Mouse (Mus musculus) heart, embryonic 15.5 days (tissue): ENCODE data around the gene Tsfm. TPM values are rescaled to one million over a fixed set of nuclear protein-coding genes. Genes with fewer than 3 reads are reported as not detected.
A peak's percentile ranks its signal among the peaks of the same experiment; 100 is the strongest.

Experiments
- ATAC-seq: fragments of 200-750 bp; cut with Nextera tagmentation; replicated peaks from 2 replicates; pipeline ENCODE4 v1.8.0; 2017; ENCODE audit warnings: low read depth, moderate TSS enrichment; ENCODE audit not compliant: insufficient number of reproducible peaks, insufficient read depth, low FRiP score
- H3K27ac ChIP-seq: fragments of 300-500 bp; sonication (generic); 2 replicates; pipeline ENCODE4 v1.5.1; 2015; ENCODE audit warnings: mild to moderate bottlenecking, inconsistent platforms
- H3K27me3 ChIP-seq: fragments of 300-500 bp; sonication (generic); 2 replicates; pipeline ENCODE4 v1.6.1; 2015; ENCODE audit warnings: inconsistent platforms
- H3K36me3 ChIP-seq: fragments of 300-500 bp; sonication (generic); 2 replicates; pipeline ENCODE4 v1.6.1; 2015; ENCODE audit warnings: mild to moderate bottlenecking, inconsistent platforms
- H3K4me1 ChIP-seq: fragments of 300-500 bp; sonication (generic); replicated peaks from 2 replicates; pipeline ENCODE4 v1.6.1; 2015; ENCODE audit warnings: inconsistent platforms
- H3K4me2 ChIP-seq: fragments of 300-500 bp; sonication (generic); 2 replicates; pipeline ENCODE4 v1.6.1; 2015; ENCODE audit warnings: inconsistent platforms, mild to moderate bottlenecking, moderate library complexity
- H3K4me3 ChIP-seq: fragments of 300-500 bp; sonication (generic); 2 replicates; pipeline ENCODE4 v1.5.1; 2015; ENCODE audit warnings: mild to moderate bottlenecking, inconsistent platforms
- H3K9ac ChIP-seq: fragments of 300-500 bp; sonication (generic); 2 replicates; pipeline ENCODE4 v1.6.1; 2015; ENCODE audit warnings: mild to moderate bottlenecking, inconsistent platforms
- H3K9me3 ChIP-seq: fragments of 300-500 bp; sonication (generic); replicated peaks from 2 replicates; pipeline ENCODE4 v1.6.1; 2016; ENCODE audit warnings: inconsistent platforms
- WGBS: fragments of 180-500 bp; shearing (Covaris S2); methylation state at CpG from one replicate; pipeline ENCODE4 v1.1.7; 2015; ENCODE audit warnings: mixed read lengths; 5-methylcytosine and 5-hydroxymethylcytosine counted together
- polyA plus RNA-seq: library from polyadenylated mRNA; unstranded; fragments of >200 nt; fragmentation: Nextera tagmentation; extraction: Ambion mirVana; gene quantifications from 2 replicates; pipeline ENCODE4 v1.2.1, GENCODE M21; 2015

Gene Tsfm
- polyA plus RNA-seq, 1 experiment from 2014 or later = 86.0 TPM

GRCm38 (mm10) chr10:127050119-127050474, 19.5 kb upstream of the Tsfm start:
- 0 out of 2 replicates have a peak, but pooled peaks cover under 1% of the 10 kb centered on the region for H3K36me3 ChIP-seq
- WGBS = 11% methylated on average over 10 of the region's 10 CpGs
- no peak for ATAC-seq

GRCm38 (mm10) chr10:127049395-127050118, 18.9 kb upstream of the Tsfm start:
- Histone ChIP-seq H3K9ac (no peak overlapping the region), H3K4me2 (peak overlapping the region; percentile 53), H3K27me3 (peaks cover 62% of the 10 kb centered on the region), H3K9me3 (no peaks in the 10 kb centered on the region), H3K27ac (no peak overlapping the region), H3K4me1 (peaks cover 18% of the 10 kb centered on the region), H3K4me3 (peak overlapping the region; percentile 28), H3K36me3 (peaks cover 6% of the 10 kb centered on the region; the same call in 1 of the 2 replicates)
- ATAC-seq = 0 out of 2 replicates have a peak, but pooled peaks have one; percentile 20
- WGBS = 2% methylated on average over 29 of the region's 29 CpGs

More at GRCm38 (mm10) chr10:127050119-127050474, 19.5 kb upstream of the Tsfm start:
- no peak overlapping the region for H3K9ac ChIP-seq
- no peaks in the 10 kb centered on the region for H3K9me3 ChIP-seq
- no peak overlapping the region for H3K4me3 ChIP-seq
- peaks cover 62% of the 10 kb centered on the region for H3K27me3 ChIP-seq
- peaks cover 18% of the 10 kb centered on the region for H3K4me1 ChIP-seq
- H3K27ac ChIP-seq = no peak overlapping the region
- no peak overlapping the region for H3K4me2 ChIP-seq

- Histone ChIP-seq H3K27me3 (peaks cover 62% of the 10 kb centered on the region), H3K9ac (no peak overlapping the region), H3K9me3 (no peaks in the 10 kb centered on the region), H3K4me3 (peak overlapping the region; percentile 28), H3K4me2 (peak overlapping the region; percentile 53), H3K4me1 (peaks cover 18% of the 10 kb centered on the region), H3K27ac (no peak overlapping the region), H3K36me3 (peaks cover 9% of the 10 kb centered on the region; the same call in 1 of the 2 replicates)
- ATAC-seq = no peak
- WGBS = 5% methylated on average over 35 of the region's 35 CpGs
Measured at GRCm38 (mm10) chr10:127048608-127049394, 18.2 kb upstream of the Tsfm start.

GRCm38 (mm10) chr10:127047954-127048353, 17.3 kb upstream of the Tsfm start, which contains the start of gene Cyp27b1:
TSS of gene Cyp27b1 (plus strand) at chr10:127048250.
- H3K9me3 ChIP-seq = no peaks in the 10 kb centered on the region
- H3K36me3 ChIP-seq = peaks cover 9% of the 10 kb centered on the region; the same call in 1 of the 2 replicates
- peaks cover 59% of the 10 kb centered on the region for H3K27me3 ChIP-seq
- no peak within 1 kb of the TSS for H3K27ac ChIP-seq
- peak within 1 kb of the TSS; percentile 53 for H3K4me2 ChIP-seq
- no peak for ATAC-seq
- no peak within 1 kb of the TSS for H3K9ac ChIP-seq
- H3K4me1 ChIP-seq = peaks cover 19% of the 10 kb centered on the region
- 30% methylated on average over 5 of the region's 5 CpGs for WGBS
- peak within 1 kb of the TSS; percentile 28 for H3K4me3 ChIP-seq

- no peak overlapping the region for H3K4me3 ChIP-seq
- peaks cover 15% of the 10 kb centered on the region for H3K4me1 ChIP-seq
- H3K27me3 ChIP-seq = peaks cover 29% of the 10 kb centered on the region
- peaks cover 9% of the 10 kb centered on the region; the same call in 1 of the 2 replicates for H3K36me3 ChIP-seq
- ATAC-seq = no peak
- WGBS = 86% methylated on average over 6 of the region's 6 CpGs
- no peak overlapping the region for H3K4me2 ChIP-seq
- H3K9ac ChIP-seq = no peak overlapping the region
- no peak overlapping the region for H3K27ac ChIP-seq
- no peaks in the 10 kb centered on the region for H3K9me3 ChIP-seq
Measured at GRCm38 (mm10) chr10:127043187-127043586, 12.5 kb upstream of the Tsfm start.

- peak overlapping the region; percentile 76 for H3K9ac ChIP-seq
- WGBS = 16% methylated on average over 5 of the region's 5 CpGs
- peaks cover 9% of the 10 kb centered on the region; the same call in 1 of the 2 replicates for H3K36me3 ChIP-seq
- H3K27me3 ChIP-seq = peaks cover 23% of the 10 kb centered on the region
- peak overlapping the region; percentile 78 for H3K27ac ChIP-seq
- no peaks in the 10 kb centered on the region for H3K9me3 ChIP-seq
- no peak for ATAC-seq
- peaks cover 15% of the 10 kb centered on the region for H3K4me1 ChIP-seq
- peak overlapping the region; percentile 98 for H3K4me3 ChIP-seq
- peak overlapping the region; percentile 100 for H3K4me2 ChIP-seq
Measured at GRCm38 (mm10) chr10:127042468-127043115, 12.0 kb upstream of the Tsfm start.

GRCm38 (mm10) chr10:127041774-127042338, 11.2 kb upstream of the Tsfm start:
- H3K27ac ChIP-seq = peak overlapping the region; percentile 78
- H3K4me2 ChIP-seq = peak overlapping the region; percentile 100
- peaks cover 16% of the 10 kb centered on the region for H3K27me3 ChIP-seq

GRCm38 (mm10) chr10:127041274-127041766, 10.7 kb upstream of the Tsfm start, which contains the start of the genes Mettl1 and Eef1akmt3:
TSS of gene Mettl1 (plus strand) at chr10:127041414.
TSS of gene Eef1akmt3 (minus strand) at chr10:127041513.
- Histone ChIP-seq H3K9me3 (no peaks in the 10 kb centered on the region), H3K27me3 (peaks cover 16% of the 10 kb centered on the region), H3K4me1 (peaks cover 15% of the 10 kb centered on the region), H3K36me3 (peaks cover 9% of the 10 kb centered on the region; the same call in 1 of the 2 replicates), H3K4me2 (peak within 1 kb of the TSS; percentile 100), H3K27ac (peak within 1 kb of the TSS; percentile 78), H3K9ac (peak within 1 kb of the TSS; percentile 76), H3K4me3 (peak within 1 kb of the TSS; percentile 98)
- peak; percentile 61 for ATAC-seq
- 0% methylated on average over 28 of the region's 28 CpGs for WGBS

More at GRCm38 (mm10) chr10:127041774-127042338, 11.2 kb upstream of the Tsfm start:
- peak overlapping the region; percentile 98 for H3K4me3 ChIP-seq
- peak; percentile 86 for ATAC-seq
- peaks cover 9% of the 10 kb centered on the region; the same call in 1 of the 2 replicates for H3K36me3 ChIP-seq
- peak overlapping the region; percentile 76 for H3K9ac ChIP-seq
- H3K9me3 ChIP-seq = no peaks in the 10 kb centered on the region
- peaks cover 15% of the 10 kb centered on the region for H3K4me1 ChIP-seq
- WGBS = under 1% methylated on average over 44 of the region's 44 CpGs

GRCm38 (mm10) chr10:127040569-127041214, 10.1 kb upstream of the Tsfm start:
- Histone ChIP-seq H3K9me3 (no peaks in the 10 kb centered on the region), H3K9ac (peak overlapping the region; percentile 76), H3K4me2 (peak overlapping the region; percentile 100), H3K27me3 (peaks cover 16% of the 10 kb centered on the region), H3K36me3 (peaks cover 9% of the 10 kb centered on the region; the same call in 1 of the 2 replicates), H3K4me3 (peak overlapping the region; percentile 98), H3K27ac (peak overlapping the region; percentile 4; the same call in 1 of the 2 replicates), H3K4me1 (peaks cover 15% of the 10 kb centered on the region)
- ATAC-seq = no peak
- 2% methylated on average over 20 of the region's 20 CpGs for WGBS

- ATAC-seq = no peak
- WGBS = 65% methylated on average over 12 of the region's 12 CpGs
- no peak overlapping the region for H3K4me2 ChIP-seq
- no peaks in the 10 kb centered on the region for H3K36me3 ChIP-seq
- peaks cover 11% of the 10 kb centered on the region for H3K4me1 ChIP-seq
- no peak overlapping the region for H3K4me3 ChIP-seq
- H3K27me3 ChIP-seq = peaks cover 16% of the 10 kb centered on the region
- no peaks in the 10 kb centered on the region for H3K9me3 ChIP-seq
- no peak overlapping the region for H3K27ac ChIP-seq
- no peak overlapping the region for H3K9ac ChIP-seq
Measured at GRCm38 (mm10) chr10:127037641-127038040, 7.0 kb upstream of the Tsfm start.
